Mouse (Mus musculus) bone marrow, adult 2 months (tissue): ENCODE results near the gene Il16. TPM values are rescaled to one million over a fixed set of nuclear protein-coding genes. Genes with fewer than 3 reads are reported as not detected.
A peak's percentile ranks its signal among the peaks of the same experiment; 100 is the strongest.

ENCODE experiments used
- H3K27ac ChIP-seq: fragments of 200-500 bp; 2 replicates; pipeline ENCODE4 v1.5.1; 2012; ENCODE audit warnings: low read depth, mild to moderate bottlenecking, control low read depth, inconsistent platforms, low read length; ENCODE audit not compliant: control insufficient read depth, poor library complexity, insufficient read depth
- H3K4me1 ChIP-seq: fragments of 200-500 bp; 2 replicates; pipeline ENCODE4 v1.6.1; 2011; ENCODE audit warnings: low read length; ENCODE audit not compliant: control insufficient read depth, insufficient read depth
- H3K4me3 ChIP-seq: fragments of 200-500 bp; replicated peaks from 2 replicates; pipeline ENCODE3; 2011; ENCODE audit warnings: mild to moderate bottlenecking, low read depth, low read length, control low read depth; ENCODE audit not compliant: control insufficient read depth
- CTCF ChIP-seq: fragments of 200-500 bp; IDR thresholded peaks from 2 replicates; pipeline ENCODE4 v1.5.1; 2011; ENCODE audit warnings: low read length, control low read depth; ENCODE audit not compliant: control insufficient read depth, insufficient read depth
- POLR2A ChIP-seq: fragments of 200-500 bp; IDR thresholded peaks from 2 replicates; pipeline ENCODE4 v1.6.1; 2011; ENCODE audit warnings: low read depth, mild to moderate bottlenecking, control low read depth, low read length, borderline replicate concordance; ENCODE audit not compliant: control insufficient read depth
- WGBS: fragments of 180-500 bp; shearing (Covaris S2); methylation state at CpG from one replicate; pipeline ENCODE4 v1.1.7; 2018; 5-methylcytosine and 5-hydroxymethylcytosine counted together
- polyA plus RNA-seq: library from polyadenylated mRNA; stranded (reverse); fragments of >200 nt; gene quantifications from 2 replicates; pipeline ENCODE4 v1.2.4, GENCODE M21; 2011; ENCODE audit warnings: low replicate concordance; ENCODE audit not compliant: missing spikeins, insufficient read depth, insufficient read length

Il16 gene
- polyA plus RNA-seq, 1 experiment, result 43.4 TPM

- Histone ChIP-seq H3K27ac (peak overlapping the region; percentile 83), H3K4me3 (peak overlapping the region; percentile 5)
These were observed 84.5 kb downstream of the Il16 start for GRCm38 (mm10) chr7:83661031-83661430.

GRCm38 (mm10) chr7:83660273-83660691 lies 85.2 kb downstream of the Il16 start:
- peaks cover 17% of the 10 kb centered on the region for H3K4me1 ChIP-seq
- TF ChIP-seq POLR2A (no peak), CTCF (no peak)
- H3K4me3 ChIP-seq, result no peak overlapping the region
- WGBS, result 65% methylated on average over 11 of the region's 11 CpGs
- peak overlapping the region; percentile 83 for H3K27ac ChIP-seq

More at GRCm38 (mm10) chr7:83661031-83661430, 84.5 kb downstream of the Il16 start:
- peaks cover 17% of the 10 kb centered on the region for H3K4me1 ChIP-seq
- no peak for TF ChIP-seq CTCF
- TF ChIP-seq POLR2A, result peak; percentile 40; the same call in 1 of the 2 replicates
- WGBS, result 56% methylated on average over 10 of the region's 10 CpGs

DNA sequence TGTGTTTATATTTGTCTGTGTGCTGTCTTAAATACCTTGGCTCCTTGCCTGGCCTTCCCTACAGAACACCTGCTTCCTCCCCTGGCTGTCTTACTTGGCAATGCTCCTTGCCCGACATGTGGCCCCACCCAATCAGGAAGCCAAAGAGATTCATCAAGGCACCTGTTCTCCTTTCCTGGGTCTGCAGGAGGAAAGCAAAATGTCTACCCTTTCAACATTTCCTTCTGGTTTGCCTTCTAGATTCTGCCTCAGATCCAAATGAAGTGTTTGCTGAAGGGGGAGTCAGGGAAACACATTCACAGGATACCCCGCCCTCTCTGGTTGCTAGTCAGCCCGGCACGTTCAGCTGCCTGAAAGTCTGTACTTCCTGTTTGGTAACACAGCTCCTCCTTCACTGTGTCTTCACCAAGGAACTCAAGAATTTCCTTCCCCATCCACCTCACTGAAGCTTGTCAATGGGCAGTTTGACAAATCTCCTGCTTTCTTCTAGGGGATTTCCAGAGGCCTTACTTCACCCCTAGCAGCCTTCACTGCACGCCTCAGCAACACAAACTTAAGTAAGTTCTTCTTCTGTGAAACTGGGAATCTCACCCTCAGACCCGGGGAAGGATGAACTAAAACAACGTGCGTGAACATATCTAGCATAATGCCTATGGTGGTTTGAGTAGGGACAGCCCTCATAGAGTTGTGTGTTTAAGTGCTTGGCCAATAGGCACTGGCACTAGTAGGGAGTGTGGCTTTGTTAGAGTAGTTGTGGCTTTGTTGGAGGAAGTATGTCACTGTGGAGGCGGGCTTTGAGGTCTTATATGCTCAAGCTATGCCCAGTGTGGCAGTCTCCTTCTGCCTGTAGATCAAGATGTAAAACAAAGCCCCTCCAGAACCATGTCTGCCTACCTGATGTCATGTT lies 86.1 kb downstream of the Il16 start:
- no peak for TF ChIP-seq POLR2A
- TF ChIP-seq CTCF, result no peak; the same call in 1 of the 2 replicates
- peaks cover 17% of the 10 kb centered on the region for H3K4me1 ChIP-seq
- peak overlapping the region; percentile 46 for H3K4me3 ChIP-seq
- 28% methylated on average over 9 of the region's 9 CpGs for WGBS
- H3K27ac ChIP-seq, result peak overlapping the region; percentile 83

DNA sequence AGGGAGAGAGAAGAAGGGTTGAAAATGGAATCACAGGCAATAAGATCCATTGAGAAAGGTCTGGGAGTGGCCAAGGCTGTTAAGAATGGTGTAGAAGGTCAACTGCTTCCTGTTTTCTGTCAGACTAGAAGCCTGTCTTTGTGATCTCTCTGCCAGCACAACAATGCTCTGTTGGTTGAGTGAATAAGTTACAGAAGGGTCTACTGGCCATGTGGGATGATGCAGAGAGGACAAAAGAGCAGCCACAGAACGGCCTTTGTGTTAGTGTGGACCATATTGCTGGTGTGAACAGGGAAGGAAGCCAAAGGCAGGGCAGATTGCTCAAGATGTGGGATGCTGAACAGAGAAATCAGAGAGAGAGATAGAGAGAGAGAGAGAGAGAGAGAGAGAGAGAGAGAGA lies 86.8 kb downstream of the Il16 start:
- H3K27ac ChIP-seq, result peak overlapping the region; percentile 83
- H3K4me3 ChIP-seq, result no peak overlapping the region
- peaks cover 17% of the 10 kb centered on the region for H3K4me1 ChIP-seq
- TF ChIP-seq POLR2A (no peak), CTCF (no peak)
- 11% methylated on average over 1 of the region's 1 CpGs for WGBS

GRCm38 (mm10) chr7:83654938-83655630 lies 90.4 kb downstream of the Il16 start:
- H3K4me1 ChIP-seq, result peaks cover 11% of the 10 kb centered on the region
- H3K4me3 ChIP-seq, result peak overlapping the region; percentile 99
- TF ChIP-seq POLR2A (peak; percentile 94), CTCF (no peak)
- 2% methylated on average over 5 of the region's 5 CpGs for WGBS
- peak overlapping the region; percentile 80 for H3K27ac ChIP-seq

- Histone ChIP-seq H3K27ac (peak overlapping the region; percentile 80; the same call in 1 of the 2 replicates), H3K4me3 (peak overlapping the region; percentile 99), H3K4me1 (peaks cover 12% of the 10 kb centered on the region)
- 2% methylated on average over 2 of the region's 2 CpGs for WGBS
- no peak for TF ChIP-seq CTCF
- TF ChIP-seq POLR2A, result no peak
These were observed 91.3 kb downstream of the Il16 start for GRCm38 (mm10) chr7:83654196-83654595.

DNA sequence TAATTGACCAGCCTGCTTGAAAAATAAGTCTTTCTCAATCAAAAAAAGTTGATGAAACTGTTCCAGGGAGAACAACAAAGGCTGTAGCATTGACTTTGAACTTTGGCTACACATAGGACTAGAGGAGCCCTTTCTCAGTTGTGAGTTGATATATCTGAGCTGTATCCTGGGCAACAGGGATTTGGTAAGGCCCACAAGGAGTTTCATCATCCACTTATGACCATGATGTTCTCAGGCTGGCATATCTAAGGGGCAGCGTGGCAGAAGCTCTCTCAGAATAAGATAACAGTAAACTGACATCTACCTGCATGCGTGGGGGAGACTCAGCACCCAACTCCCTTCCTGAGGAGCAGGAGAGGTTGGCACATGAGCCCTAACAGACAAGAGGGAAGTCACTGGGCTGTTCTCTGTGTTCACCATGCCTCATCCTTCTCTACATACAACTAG lies 91.9 kb downstream of the Il16 start:
- no peak for TF ChIP-seq POLR2A
- TF ChIP-seq CTCF, result no peak
- H3K4me3 ChIP-seq, result peak overlapping the region; percentile 99
- H3K27ac ChIP-seq, result peak overlapping the region; percentile 80
- H3K4me1 ChIP-seq, result peaks cover 12% of the 10 kb centered on the region
- WGBS, result 2% methylated on average over 2 of the region's 2 CpGs

- H3K27ac ChIP-seq, result peak overlapping the region; percentile 67
- 39% methylated on average over 5 of the region's 5 CpGs for WGBS
- H3K4me3 ChIP-seq, result peak overlapping the region; percentile 35
These were observed 93.0 kb downstream of the Il16 start for GRCm38 (mm10) chr7:83652498-83652897.

More at GRCm38 (mm10) chr7:83652498-83652897, 93.0 kb downstream of the Il16 start:
- TF ChIP-seq POLR2A (no peak), CTCF (no peak)
- peaks cover 14% of the 10 kb centered on the region for H3K4me1 ChIP-seq
